Mouse (Mus musculus) midbrain, postnatal 0 days (tissue): ENCODE measurements around the gene Gpt2. TPM values are rescaled to one million over a fixed set of nuclear protein-coding genes. Genes with fewer than 3 reads are reported as not detected.

Experiments
- ATAC-seq: fragments of 200-750 bp; cut with Nextera tagmentation; 2 replicates; pipeline ENCODE4 v1.8.0; 2017; ENCODE audit warnings: moderate number of reproducible peaks, mild to moderate bottlenecking, moderate TSS enrichment, moderate library complexity; ENCODE audit not compliant: low FRiP score
- DNase-seq: peaks from one replicate; pipeline ENCODE4 v3.0.0-alpha.2; 2015; ENCODE audit warnings: low spot score
- H3K27ac ChIP-seq: fragments of 300-500 bp; sonication (generic); 2 replicates; pipeline ENCODE4 v1.5.1; 2014; ENCODE audit warnings: low read depth, mild to moderate bottlenecking, low read length, mixed read lengths
- H3K27me3 ChIP-seq: fragments of 300-500 bp; sonication (generic); 2 replicates; pipeline ENCODE4 v1.6.1; 2014; ENCODE audit warnings: low read length, control low read depth, mixed read lengths; ENCODE audit not compliant: insufficient read depth
- H3K36me3 ChIP-seq: fragments of 300-500 bp; sonication (generic); 2 replicates; pipeline ENCODE4 v1.6.1; 2014; ENCODE audit warnings: low read length, control low read depth, mixed read lengths; ENCODE audit not compliant: insufficient read depth
- H3K4me1 ChIP-seq: fragments of 300-500 bp; sonication (generic); 2 replicates; pipeline ENCODE4 v1.6.1; 2014; ENCODE audit warnings: mild to moderate bottlenecking, control low read depth, antibody characterized with exemption, low read length, mixed read lengths; ENCODE audit not compliant: insufficient read depth
- H3K4me2 ChIP-seq: fragments of 300-500 bp; sonication (generic); 2 replicates; pipeline ENCODE4 v1.6.1; 2014; ENCODE audit warnings: low read depth, mild to moderate bottlenecking, low read length, mixed read lengths; ENCODE audit not compliant: poor library complexity, severe bottlenecking
- H3K4me3 ChIP-seq: fragments of 300-500 bp; sonication (generic); 2 replicates; pipeline ENCODE4 v1.5.1; 2014; ENCODE audit warnings: low read depth, mild to moderate bottlenecking, low read length, moderate library complexity
- H3K9ac ChIP-seq: fragments of 300-500 bp; sonication (generic); replicated peaks from 2 replicates; pipeline ENCODE4 v1.6.1; 2014; ENCODE audit warnings: mild to moderate bottlenecking, low read length, moderate library complexity, mixed read lengths; ENCODE audit not compliant: poor library complexity, severe bottlenecking
- H3K9me3 ChIP-seq: fragments of 300-500 bp; sonication (generic); 2 replicates; pipeline ENCODE4 v1.6.1; 2016; ENCODE audit warnings: low read length, control low read depth
- CTCF ChIP-seq: IDR thresholded peaks from 2 replicates; pipeline ENCODE4 v1.5.1; 2016; ENCODE audit warnings: antibody characterized with exemption, mild to moderate bottlenecking
- WGBS: fragments of 180-500 bp; shearing (Covaris S2); extraction: QIAGEN DNeasy Blood & Tissue Kit; methylation state at CpG from one replicate; pipeline ENCODE4 v1.1.7; 2014; 5-methylcytosine and 5-hydroxymethylcytosine counted together
- polyA plus RNA-seq: library from polyadenylated mRNA; unstranded; fragments of >200 nt; fragmentation: Nextera tagmentation; extraction: Ambion mirVana; gene quantifications from 2 replicates; pipeline ENCODE4 v1.2.1, GENCODE M21; 2015
- total RNA-seq: library from RNA; depleted of rRNA; stranded (reverse); fragments of >200 nt; gene quantifications from 2 replicates; pipeline ENCODE4 v1.2.3, GENCODE M21; 2014; rRNA removed

Gpt2 gene
- total and polyA plus RNA-seq, 2 experiments from 2014 or later, result 29.2 to 69.4 TPM

DNA sequence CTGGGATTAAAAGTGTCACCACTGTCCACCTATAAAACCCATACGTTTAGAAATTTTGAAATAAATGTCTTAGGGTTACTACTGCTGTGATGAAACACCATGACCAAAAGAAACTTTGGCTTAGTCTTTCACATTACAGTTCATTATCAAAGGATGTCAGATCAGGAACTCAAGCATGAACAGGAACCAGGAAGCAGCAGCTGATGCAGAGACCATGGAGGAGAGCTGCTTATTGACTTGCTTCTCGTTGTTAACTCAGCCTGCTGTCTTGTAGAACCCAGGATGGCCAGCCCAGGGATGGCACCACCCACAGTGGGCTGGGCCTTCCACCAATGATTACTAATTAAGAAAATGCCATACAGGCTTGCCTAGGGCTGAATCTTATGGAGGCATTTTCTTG, 67.6 kb downstream of the Gpt2 start:
- H3K9ac ChIP-seq, result no peak overlapping the region
- no peak for TF ChIP-seq CTCF
- DNase-seq, result no peak
- no peak overlapping the region for H3K4me2 ChIP-seq
- H3K27ac ChIP-seq, result no peak overlapping the region
- no peaks in the 10 kb centered on the region for H3K27me3 ChIP-seq
- H3K9me3 ChIP-seq, result no peaks in the 10 kb centered on the region
- H3K4me1 ChIP-seq, result no peaks in the 10 kb centered on the region
- H3K4me3 ChIP-seq, result no peak overlapping the region
- 77% methylated on average over 2 of the region's 2 CpGs for WGBS
- no peaks in the 10 kb centered on the region for H3K36me3 ChIP-seq
- ATAC-seq, result no peak

DNA sequence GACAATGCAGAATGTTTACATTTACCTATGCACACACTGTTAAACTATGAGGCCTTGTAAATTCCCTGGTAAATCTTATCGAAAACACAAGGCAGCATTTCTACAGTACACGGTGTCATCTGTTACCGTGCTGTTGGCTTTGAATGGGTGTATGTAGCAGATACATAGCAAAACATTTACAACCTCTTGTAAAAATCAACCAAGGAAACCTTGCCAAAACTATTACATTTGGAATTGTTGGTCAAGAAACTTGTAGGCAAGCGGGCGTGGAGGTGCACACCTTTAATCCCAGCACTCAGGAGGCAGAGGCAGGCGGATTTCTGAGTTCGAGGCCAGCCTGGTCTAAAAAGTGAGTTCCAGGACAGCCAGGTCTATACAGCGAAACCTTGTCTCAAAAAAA, 71.0 kb downstream of the Gpt2 start:
- DNase-seq (no peak), ATAC-seq (no peak)
- no peak for TF ChIP-seq CTCF
- H3K4me1 ChIP-seq, result no peaks in the 10 kb centered on the region
- no peak overlapping the region for H3K4me3 ChIP-seq
- H3K27me3 ChIP-seq, result no peaks in the 10 kb centered on the region
- H3K9me3 ChIP-seq, result no peaks in the 10 kb centered on the region
- no peak overlapping the region for H3K9ac ChIP-seq
- no peak overlapping the region for H3K4me2 ChIP-seq
- H3K36me3 ChIP-seq, result no peaks in the 10 kb centered on the region
- WGBS, result 97% methylated on average over 8 of the region's 8 CpGs
- H3K27ac ChIP-seq, result no peak overlapping the region

- ATAC-seq, result no peak
- WGBS, result 81% methylated on average over 3 of the region's 3 CpGs
- no peaks in the 10 kb centered on the region for H3K4me1 ChIP-seq
Measured at GRCm38 (mm10) chr8:85565186-85565585, 72.8 kb downstream of the Gpt2 start.

GRCm38 (mm10) chr8:85567801-85568200, 75.4 kb downstream of the Gpt2 start:
- 98% methylated on average over 2 of the region's 2 CpGs for WGBS
- Histone ChIP-seq H3K9ac (no peak overlapping the region), H3K9me3 (no peaks in the 10 kb centered on the region), H3K4me2 (no peak overlapping the region), H3K27ac (no peak overlapping the region), H3K4me3 (no peak overlapping the region), H3K4me1 (no peaks in the 10 kb centered on the region), H3K36me3 (no peaks in the 10 kb centered on the region), H3K27me3 (no peaks in the 10 kb centered on the region)
- ATAC-seq (no peak), DNase-seq (no peak)
- no peak for TF ChIP-seq CTCF

More at GRCm38 (mm10) chr8:85565186-85565585, 72.8 kb downstream of the Gpt2 start:
- no peak overlapping the region for H3K4me2 ChIP-seq
- no peak for TF ChIP-seq CTCF
- H3K9me3 ChIP-seq, result no peaks in the 10 kb centered on the region
- H3K9ac ChIP-seq, result no peak overlapping the region
- no peak for DNase-seq
- no peak overlapping the region for H3K27ac ChIP-seq
- H3K36me3 ChIP-seq, result no peaks in the 10 kb centered on the region
- H3K27me3 ChIP-seq, result no peaks in the 10 kb centered on the region
- H3K4me3 ChIP-seq, result no peak overlapping the region

DNA sequence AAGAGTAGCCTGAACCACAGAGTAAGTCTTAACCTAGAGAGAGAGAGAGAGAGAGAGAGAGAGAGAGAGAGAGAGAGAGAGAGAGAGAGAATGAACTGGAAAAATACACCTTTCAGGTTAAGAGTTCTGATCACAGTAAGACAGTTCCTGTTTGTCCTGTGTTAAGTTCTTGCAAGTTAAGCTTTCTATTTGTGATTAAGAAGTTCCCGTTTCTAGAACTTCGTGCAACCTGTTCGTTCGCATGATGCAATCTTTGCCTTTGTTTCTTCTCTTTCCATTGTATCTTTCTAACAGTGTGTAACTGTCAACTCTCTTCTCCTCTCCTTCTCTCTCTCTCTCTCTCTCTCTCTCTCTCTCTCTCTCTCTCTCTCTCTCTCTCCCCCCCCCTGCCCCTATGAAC, 78.1 kb downstream of the Gpt2 start:
- Histone ChIP-seq H3K27me3 (no peaks in the 10 kb centered on the region), H3K9ac (no peak overlapping the region), H3K9me3 (no peaks in the 10 kb centered on the region), H3K36me3 (no peaks in the 10 kb centered on the region), H3K4me1 (no peaks in the 10 kb centered on the region), H3K4me3 (no peak overlapping the region), H3K27ac (no peak overlapping the region), H3K4me2 (no peak overlapping the region)
- DNase-seq, result no peak
- 92% methylated on average over 4 of the region's 4 CpGs for WGBS
- ATAC-seq, result no peak
- TF ChIP-seq CTCF, result no peak

- 88% methylated on average over 2 of the region's 2 CpGs for WGBS
- ATAC-seq (no peak), DNase-seq (no peak)
- Histone ChIP-seq H3K27ac (no peak overlapping the region), H3K4me1 (no peaks in the 10 kb centered on the region), H3K4me3 (no peak overlapping the region), H3K36me3 (no peaks in the 10 kb centered on the region), H3K4me2 (no peak overlapping the region), H3K27me3 (no peaks in the 10 kb centered on the region), H3K9ac (no peak overlapping the region), H3K9me3 (no peaks in the 10 kb centered on the region)
- no peak for TF ChIP-seq CTCF
Measured at GRCm38 (mm10) chr8:85573972-85574496, 81.7 kb downstream of the Gpt2 start.

Other genes starting within 250 kb of the Gpt2 start
- gene Orc6, start 192.9 kb upstream of the Gpt2 start, total RNA-seq, result 33.4 and 42.6 TPM in 2 replicates
- 60.0 and 65.7 TPM in 2 replicates for gene Orc6, start 192.9 kb upstream of the Gpt2 start, polyA plus RNA-seq
- gene Vps35, start 192.8 kb upstream of the Gpt2 start, total RNA-seq, result 121 and 136 TPM in 2 replicates
- 154 TPM in 2 replicates for gene Vps35, start 192.8 kb upstream of the Gpt2 start, polyA plus RNA-seq
- gene Mylk3, start 106.2 kb upstream of the Gpt2 start, total RNA-seq, result 0.09 TPM in 1 of 2 replicates, not detected in the other
- gene Mylk3, start 106.2 kb upstream of the Gpt2 start, polyA plus RNA-seq, result 0.18 and 0.46 TPM in 2 replicates
- 13.4 and 17.9 TPM in 2 replicates for gene 4921524J17Rik, start 59.7 kb upstream of the Gpt2 start, total RNA-seq
- 40.7 and 48.0 TPM in 2 replicates for gene 4921524J17Rik, start 59.7 kb upstream of the Gpt2 start, polyA plus RNA-seq
- gene Dnaja2, start 62.8 kb downstream of the Gpt2 start, total RNA-seq, result 66.9 and 82.0 TPM in 2 replicates
- gene Dnaja2, start 62.8 kb downstream of the Gpt2 start, polyA plus RNA-seq, result 145 and 152 TPM in 2 replicates
- gene Neto2, start 208.3 kb downstream of the Gpt2 start, total RNA-seq, result 106 and 138 TPM in 2 replicates
- gene Neto2, start 208.3 kb downstream of the Gpt2 start, polyA plus RNA-seq, result 41.2 and 46.5 TPM in 2 replicates